Comparison of ENCODE assay signal across 23 mouse cellular contexts in genomic region chr2:5301286-5301685, GRCm38 (mm10).
A peak's percentile ranks its signal among the peaks of the same experiment; 100 is the strongest.
DNase-seq lines count a peak whose midpoint lies in the region; ATAC-seq and TF ChIP-seq lines count a peak whose summit lies in the region.
"Had no signal": no experiment of that assay in that cellular context is flagged by ENCODE, and none has a peak within 500 bp of the region (broad histone marks: within the 10 kb centered on the region; RNA-seq: fewer than 3 reads in every experiment).

No protein-coding gene starts in this region.

- TF ChIP-seq EP300 in lung, postnatal 0 days (IDR thresholded peaks at IDR 0.05) = no peak

- no peaks in the 10 kb centered on the region for H3K27me3 ChIP-seq in lung, postnatal 0 days (replicated peaks; ENCODE audit: insufficient read depth, low read length)
- H3K27me3 ChIP-seq: CH12.LX; embryonic facial prominence, embryonic 12.5 days; Patski had no signal

- DNase-seq in heart, adult 11 months = peak; percentile 68
- DNase-seq in heart, adult 9 months (ENCODE audit: low spot score in 2 of 2) = no peak
- peak; percentile 56 for DNase-seq in lung, postnatal 0 days (ENCODE audit: low spot score)
- no peak for DNase-seq in lung, postnatal 14 days
- DNase-seq in left cerebral cortex, postnatal 36 days (ENCODE audit: low spot score in 2 of 2) = no peak
- DNase-seq: adrenal gland, adult 8-10 months; adrenal gland, postnatal 14 days; adrenal gland, postnatal 36 days; B cell, adult 2 months; cerebellum, adult 11 months; cerebellum, adult 18-20 months; cerebellum, adult 8-10 months; cerebellum, postnatal 10 days; cerebellum, postnatal 25 days had no signal

- H3K4me1 ChIP-seq in lung, postnatal 0 days (ENCODE audit: insufficient read depth, low read depth, low read length) = no peaks in the 10 kb centered on the region
- H3K4me1 ChIP-seq in brown adipose tissue, adult 24 weeks (ENCODE audit: control insufficient read depth, insufficient read depth, insufficient read length, low read length) = 0 out of 2 replicates have a peak, but pooled peaks cover 3% of the 10 kb centered on the region
- H3K4me1 ChIP-seq: embryonic facial prominence, embryonic 10.5 days; embryonic facial prominence, embryonic 12.5 days had no signal

- ATAC-seq in lung, postnatal 0 days = peak; percentile 38; the same call in 1 of the 2 replicates
- ATAC-seq: CD4-positive, CD25-positive, alpha-beta regulatory T cell, adult 4 months; forebrain, embryonic 14.5 days; forebrain, embryonic 16.5 days; Patski had no signal

- WGBS in lung, postnatal 0 days = 64% methylated on average over 12 of the region's 12 CpGs

- H3K4me2 ChIP-seq in lung, postnatal 0 days (replicated peaks; ENCODE audit: low read depth, low read length) = no peak overlapping the region
- H3K4me2 ChIP-seq: embryonic facial prominence, embryonic 12.5 days had no signal

- H3K9me3 ChIP-seq in lung, postnatal 0 days (ENCODE audit: low read length) = no peaks in the 10 kb centered on the region
- H3K9me3 ChIP-seq: embryonic facial prominence, embryonic 10.5 days; embryonic facial prominence, embryonic 12.5 days; G1E had no signal

- TF ChIP-seq CTCF in lung, postnatal 0 days (IDR thresholded peaks at IDR 0.05) = no peak

- no peak overlapping the region for H3K27ac ChIP-seq in lung, postnatal 0 days (ENCODE audit: low read length)
- H3K27ac ChIP-seq in brown adipose tissue, adult 24 weeks (replicated peaks; ENCODE audit: low read depth, low read length) = peak overlapping the region; percentile 28
- H3K27ac ChIP-seq: embryonic facial prominence, embryonic 10.5 days; embryonic facial prominence, embryonic 12.5 days had no signal

- no peak overlapping the region for H3K4me3 ChIP-seq in lung, postnatal 0 days (ENCODE audit: low read depth, low read length)
- no peak overlapping the region for H3K4me3 ChIP-seq in brown adipose tissue, adult 24 weeks (ENCODE audit: insufficient read depth, low read depth, low read length)
- H3K4me3 ChIP-seq: embryonic facial prominence, embryonic 10.5 days; embryonic facial prominence, embryonic 12.5 days had no signal

- H3K9ac ChIP-seq in lung, postnatal 0 days (replicated peaks; ENCODE audit: low read depth) = no peak overlapping the region
- H3K9ac ChIP-seq: embryonic facial prominence, embryonic 12.5 days had no signal

- intact Hi-C loops in left cerebral cortex, postnatal 36 days (cut with DNase I) = no loop called here

- no peaks in the 10 kb centered on the region for H3K36me3 ChIP-seq in lung, postnatal 0 days (ENCODE audit: insufficient read depth, low read length)
- H3K36me3 ChIP-seq: embryonic facial prominence, embryonic 10.5 days; embryonic facial prominence, embryonic 12.5 days; G1E had no signal

Comparison
In these comparisons a context has a peak if more than half of its experiments do, and no peak if none do; other contexts are left out.
1. DNase-seq: peak in heart, adult 11 months (single experiment) and lung, postnatal 0 days (single experiment); none in heart, adult 9 months (0 of 2), lung, postnatal 14 days (single experiment) and left cerebral cortex, postnatal 36 days (0 of 2).